Mouse (Mus musculus): ENCODE measurements around the gene Ctrb1. TPM values are rescaled to one million over a fixed set of nuclear protein-coding genes. Genes with fewer than 3 reads are reported as not detected.

Ctrb1 gene
- polyA plus RNA-seq, 1 experiment from 2014 or later = 387 TPM

- H3K9ac ChIP-seq (ENCODE audit: low read length) = no peak overlapping the region
- no peak for ATAC-seq (replicated peaks; ENCODE audit: low FRiP score, low TSS enrichment, low read depth)
- H3K27me3 ChIP-seq (replicated peaks; ENCODE audit: control insufficient read depth, insufficient read depth, low read length) = no peaks in the 10 kb centered on the region
- 89% methylated on average over 12 of the region's 12 CpGs for WGBS
- peaks cover 66% of the 10 kb centered on the region for H3K36me3 ChIP-seq (ENCODE audit: control insufficient read depth, insufficient read depth, low read length)
- no peak overlapping the region for H3K4me2 ChIP-seq (ENCODE audit: low read length)
- H3K4me3 ChIP-seq (ENCODE audit: low read depth, low read length) = no peak overlapping the region
- peaks cover 29% of the 10 kb centered on the region for H3K4me1 ChIP-seq (replicated peaks; ENCODE audit: control insufficient read depth, insufficient read depth, low read length)
- H3K9me3 ChIP-seq (ENCODE audit: control insufficient read depth, low read length) = no peaks in the 10 kb centered on the region
- no peak for DNase-seq (ENCODE audit: low spot score)
- H3K27ac ChIP-seq (ENCODE audit: low read depth) = no peak overlapping the region
Measured at GRCm38 (mm10) chr8:111714295-111714694, 23.5 kb upstream of the Ctrb1 start.

GRCm38 (mm10) chr8:111713817-111714216 is 23.0 kb upstream of the Ctrb1 start:
- Histone ChIP-seq H3K27me3 (replicated peaks; ENCODE audit: control insufficient read depth, insufficient read depth, low read length) (no peaks in the 10 kb centered on the region), H3K9me3 (ENCODE audit: control insufficient read depth, low read length) (no peaks in the 10 kb centered on the region), H3K9ac (ENCODE audit: low read length) (no peak overlapping the region), H3K27ac (ENCODE audit: low read depth) (no peak overlapping the region), H3K4me1 (replicated peaks; ENCODE audit: control insufficient read depth, insufficient read depth, low read length) (peaks cover 29% of the 10 kb centered on the region), H3K36me3 (ENCODE audit: control insufficient read depth, insufficient read depth, low read length) (peaks cover 70% of the 10 kb centered on the region), H3K4me2 (ENCODE audit: low read length) (no peak overlapping the region), H3K4me3 (ENCODE audit: low read depth, low read length) (no peak overlapping the region)
- WGBS = 94% methylated on average over 25 of the region's 25 CpGs
- DNase-seq (ENCODE audit: low spot score) (no peak), ATAC-seq (replicated peaks; ENCODE audit: low FRiP score, low TSS enrichment, low read depth) (no peak)

GRCm38 (mm10) chr8:111713291-111713690 is 22.5 kb upstream of the Ctrb1 start:
- DNase-seq (ENCODE audit: low spot score) (no peak), ATAC-seq (replicated peaks; ENCODE audit: low FRiP score, low TSS enrichment, low read depth) (no peak)
- Histone ChIP-seq H3K4me2 (ENCODE audit: low read length) (no peak overlapping the region), H3K27ac (ENCODE audit: low read depth) (no peak overlapping the region), H3K4me1 (replicated peaks; ENCODE audit: control insufficient read depth, insufficient read depth, low read length) (peaks cover 33% of the 10 kb centered on the region), H3K27me3 (replicated peaks; ENCODE audit: control insufficient read depth, insufficient read depth, low read length) (no peaks in the 10 kb centered on the region), H3K9me3 (ENCODE audit: control insufficient read depth, low read length) (no peaks in the 10 kb centered on the region), H3K4me3 (ENCODE audit: low read depth, low read length) (no peak overlapping the region), H3K36me3 (ENCODE audit: control insufficient read depth, insufficient read depth, low read length) (peaks cover 76% of the 10 kb centered on the region), H3K9ac (ENCODE audit: low read length) (no peak overlapping the region)
- 87% methylated on average over 11 of the region's 11 CpGs for WGBS

- Histone ChIP-seq H3K36me3 (ENCODE audit: control insufficient read depth, insufficient read depth, low read length) (peaks cover 79% of the 10 kb centered on the region), H3K4me1 (replicated peaks; ENCODE audit: control insufficient read depth, insufficient read depth, low read length) (peaks cover 26% of the 10 kb centered on the region), H3K4me2 (ENCODE audit: low read length) (no peak overlapping the region), H3K27ac (ENCODE audit: low read depth) (no peak overlapping the region), H3K4me3 (ENCODE audit: low read depth, low read length) (no peak overlapping the region), H3K9me3 (ENCODE audit: control insufficient read depth, low read length) (no peaks in the 10 kb centered on the region), H3K9ac (ENCODE audit: low read length) (no peak overlapping the region), H3K27me3 (replicated peaks; ENCODE audit: control insufficient read depth, insufficient read depth, low read length) (no peaks in the 10 kb centered on the region)
- DNase-seq (ENCODE audit: low spot score) (peak; percentile 84), ATAC-seq (replicated peaks; ENCODE audit: low FRiP score, low TSS enrichment, low read depth) (no peak)
- 82% methylated on average over 6 of the region's 6 CpGs for WGBS
Measured at GRCm38 (mm10) chr8:111712588-111712987, 21.8 kb upstream of the Ctrb1 start.

- no peak for DNase-seq (ENCODE audit: low spot score)
- Histone ChIP-seq H3K9ac (ENCODE audit: low read length) (no peak overlapping the region), H3K9me3 (ENCODE audit: control insufficient read depth, low read length) (no peaks in the 10 kb centered on the region), H3K27me3 (replicated peaks; ENCODE audit: control insufficient read depth, insufficient read depth, low read length) (no peaks in the 10 kb centered on the region), H3K27ac (ENCODE audit: low read depth) (no peak overlapping the region), H3K4me3 (ENCODE audit: low read depth, low read length) (no peak overlapping the region), H3K36me3 (ENCODE audit: control insufficient read depth, insufficient read depth, low read length) (peaks cover 77% of the 10 kb centered on the region), H3K4me1 (replicated peaks; ENCODE audit: control insufficient read depth, insufficient read depth, low read length) (peaks cover 21% of the 10 kb centered on the region), H3K4me2 (ENCODE audit: low read length) (no peak overlapping the region)
- WGBS = 70% methylated on average over 9 of the region's 9 CpGs
- ATAC-seq (replicated peaks; ENCODE audit: low FRiP score, low TSS enrichment, low read depth) = no peak
Measured at GRCm38 (mm10) chr8:111712135-111712534, 21.3 kb upstream of the Ctrb1 start.

- Histone ChIP-seq H3K9me3 (ENCODE audit: control insufficient read depth, low read length) (no peaks in the 10 kb centered on the region), H3K4me1 (replicated peaks; ENCODE audit: control insufficient read depth, insufficient read depth, low read length) (peaks cover 10% of the 10 kb centered on the region; the same call in 1 of the 2 replicates), H3K27ac (ENCODE audit: low read depth) (no peak overlapping the region), H3K36me3 (ENCODE audit: control insufficient read depth, insufficient read depth, low read length) (peaks cover 75% of the 10 kb centered on the region), H3K4me3 (ENCODE audit: low read depth, low read length) (no peak overlapping the region), H3K4me2 (ENCODE audit: low read length) (no peak overlapping the region), H3K9ac (ENCODE audit: low read length) (no peak overlapping the region), H3K27me3 (replicated peaks; ENCODE audit: control insufficient read depth, insufficient read depth, low read length) (no peaks in the 10 kb centered on the region)
- ATAC-seq (replicated peaks; ENCODE audit: low FRiP score, low TSS enrichment, low read depth) (no peak), DNase-seq (ENCODE audit: low spot score) (no peak)
- WGBS = 93% methylated on average over 20 of the region's 20 CpGs
Measured at GRCm38 (mm10) chr8:111710777-111711485, 20.1 kb upstream of the Ctrb1 start.

GRCm38 (mm10) chr8:111709223-111709622 is 18.4 kb upstream of the Ctrb1 start:
- no peak overlapping the region for H3K27ac ChIP-seq (ENCODE audit: low read depth)
- DNase-seq (ENCODE audit: low spot score) (no peak), ATAC-seq (replicated peaks; ENCODE audit: low FRiP score, low TSS enrichment, low read depth) (no peak)
- WGBS = 80% methylated on average over 1 of the region's 1 CpGs
- peaks cover 61% of the 10 kb centered on the region for H3K36me3 ChIP-seq (ENCODE audit: control insufficient read depth, insufficient read depth, low read length)
- peaks cover 11% of the 10 kb centered on the region; the same call in 1 of the 2 replicates for H3K4me1 ChIP-seq (replicated peaks; ENCODE audit: control insufficient read depth, insufficient read depth, low read length)
- H3K9ac ChIP-seq (ENCODE audit: low read length) = no peak overlapping the region
- no peak overlapping the region for H3K4me3 ChIP-seq (ENCODE audit: low read depth, low read length)
- H3K9me3 ChIP-seq (ENCODE audit: control insufficient read depth, low read length) = no peaks in the 10 kb centered on the region
- H3K4me2 ChIP-seq (ENCODE audit: low read length) = no peak overlapping the region
- H3K27me3 ChIP-seq (replicated peaks; ENCODE audit: control insufficient read depth, insufficient read depth, low read length) = no peaks in the 10 kb centered on the region

- no peaks in the 10 kb centered on the region for H3K9me3 ChIP-seq (ENCODE audit: control insufficient read depth, low read length)
- H3K36me3 ChIP-seq (ENCODE audit: control insufficient read depth, insufficient read depth, low read length) = peaks cover 52% of the 10 kb centered on the region
- DNase-seq (ENCODE audit: low spot score) (no peak), ATAC-seq (replicated peaks; ENCODE audit: low FRiP score, low TSS enrichment, low read depth) (no peak)
- no peak overlapping the region for H3K4me3 ChIP-seq (ENCODE audit: low read depth, low read length)
- 72% methylated on average over 6 of the region's 6 CpGs for WGBS
- H3K4me2 ChIP-seq (ENCODE audit: low read length) = no peak overlapping the region
- H3K9ac ChIP-seq (ENCODE audit: low read length) = no peak overlapping the region
- H3K27ac ChIP-seq (ENCODE audit: low read depth) = no peak overlapping the region
- peaks cover 11% of the 10 kb centered on the region; the same call in 1 of the 2 replicates for H3K4me1 ChIP-seq (replicated peaks; ENCODE audit: control insufficient read depth, insufficient read depth, low read length)
- no peaks in the 10 kb centered on the region for H3K27me3 ChIP-seq (replicated peaks; ENCODE audit: control insufficient read depth, insufficient read depth, low read length)
Measured at GRCm38 (mm10) chr8:111708265-111708664, 17.5 kb upstream of the Ctrb1 start.

GRCm38 (mm10) chr8:111705699-111706098 is 14.9 kb upstream of the Ctrb1 start:
- H3K9me3 ChIP-seq (ENCODE audit: control insufficient read depth, low read length) = no peaks in the 10 kb centered on the region
- ATAC-seq (replicated peaks; ENCODE audit: low FRiP score, low TSS enrichment, low read depth) = no peak
- peaks cover 26% of the 10 kb centered on the region for H3K36me3 ChIP-seq (ENCODE audit: control insufficient read depth, insufficient read depth, low read length)
- peaks cover 11% of the 10 kb centered on the region; the same call in 1 of the 2 replicates for H3K4me1 ChIP-seq (replicated peaks; ENCODE audit: control insufficient read depth, insufficient read depth, low read length)
- no peaks in the 10 kb centered on the region for H3K27me3 ChIP-seq (replicated peaks; ENCODE audit: control insufficient read depth, insufficient read depth, low read length)
- no peak overlapping the region for H3K9ac ChIP-seq (ENCODE audit: low read length)
- H3K4me2 ChIP-seq (ENCODE audit: low read length) = no peak overlapping the region
- 0 out of 2 replicates have a peak overlapping the region, but pooled peaks have one; percentile 43 for H3K27ac ChIP-seq (ENCODE audit: low read depth)
- 75% methylated on average over 5 of the region's 5 CpGs for WGBS
- DNase-seq (ENCODE audit: low spot score) = no peak
- H3K4me3 ChIP-seq (ENCODE audit: low read depth, low read length) = no peak overlapping the region
